Comparison of ENCODE assay signal across 10 mouse cellular contexts in genomic region chr12:111743419-111743818, GRCm38 (mm10). TPM values are rescaled to one million over a fixed set of nuclear protein-coding genes. Genes with fewer than 3 reads are reported as not detected.
A peak's percentile ranks its signal among the peaks of the same experiment; 100 is the strongest.
DNase-seq lines count a peak whose midpoint lies in the region; ATAC-seq and TF ChIP-seq lines count a peak whose summit lies in the region.
"Had no signal": no experiment of that assay in that cellular context is flagged by ENCODE, and none has a peak within 500 bp of the region (broad histone marks: within the 10 kb centered on the region; RNA-seq: fewer than 3 reads in every experiment).

No protein-coding gene starts in this region.

- no peak for DNase-seq in gastrocnemius, adult 2 months
- no peak for DNase-seq in gastrocnemius, postnatal 10 days
- DNase-seq in CH12.LX (ENCODE audit: extremely low read depth), result peak; percentile 49
- DNase-seq in heart, postnatal 10 days, result peak; percentile 71 to 74
- DNase-seq in limb, embryonic 14.5 days (ENCODE audit: low spot score), result no peak
- DNase-seq in cerebellum, postnatal 4 days (ENCODE audit: low spot score in 2 of 2), result no peak
- DNase-seq in left cerebral cortex, adult 9 months (ENCODE audit: low spot score in 2 of 2), result no peak
- DNase-seq in forebrain, embryonic 11.5 days (ENCODE audit: low spot score), result no peak
- DNase-seq: right cerebral cortex, adult 18-20 months had no signal

- 59% methylated on average over 2 of the region's 2 CpGs for WGBS in limb, embryonic 14.5 days
- WGBS in forebrain, embryonic 11.5 days, result 77% methylated on average over 2 of the region's 2 CpGs

- no peak for TF ChIP-seq EP300 in CH12.LX (IDR thresholded peaks at IDR 0.05; ENCODE audit: low read length)

- in situ Hi-C loops in CH12.LX (cut with MboI; ENCODE audit: low pct_ligation_motif_present, low pct_unique_long_range_greater_than_20kb, low sequenced_read_pairs), result loop anchor here (5.0 to 10.0 kb wide), 2 partner anchors 111 to 209 kb away; no protein-coding TSS in a partner anchor

- dilution Hi-C loops in CH12.LX (cut with MboI; ENCODE audit: extremely low pct_ligation_motif_present, extremely low pct_unique_long_range_greater_than_20kb, low sequenced_read_pairs), result no loop called here

- H3K27me3 ChIP-seq in CH12.LX (replicated peaks), result no peaks in the 10 kb centered on the region
- H3K27me3 ChIP-seq in limb, embryonic 14.5 days (ENCODE audit: control insufficient read depth, insufficient read depth, low read length), result no peaks in the 10 kb centered on the region
- H3K27me3 ChIP-seq in forebrain, embryonic 11.5 days (ENCODE audit: control insufficient read depth, insufficient read depth, low read length), result no peaks in the 10 kb centered on the region
- H3K27me3 ChIP-seq: midbrain, embryonic 13.5 days had no signal

- TF ChIP-seq RAD21 in CH12.LX (IDR thresholded peaks at IDR 0.05; ENCODE audit: low read depth, low read length), result no peak

- H3K4me2 ChIP-seq in CH12.LX (ENCODE audit: insufficient read depth, low read depth, poor library complexity, severe bottlenecking), result 0 out of 2 replicates have a peak overlapping the region, but pooled peaks have one; percentile 6
- H3K4me2 ChIP-seq in limb, embryonic 14.5 days (replicated peaks; ENCODE audit: low read depth, low read length, severe bottlenecking), result no peak overlapping the region
- H3K4me2 ChIP-seq in forebrain, embryonic 11.5 days (ENCODE audit: low read depth, low read length, severe bottlenecking), result no peak overlapping the region
- H3K4me2 ChIP-seq: midbrain, embryonic 13.5 days had no signal

- H3K79me2 ChIP-seq in CH12.LX (replicated peaks; ENCODE audit: control insufficient read depth, extremely low read depth, insufficient read depth, poor library complexity, severe bottlenecking), result no peaks in the 10 kb centered on the region

- peak overlapping the region; percentile 49 for H3K27ac ChIP-seq in gastrocnemius, adult 2 months
- peak overlapping the region; percentile 70 for H3K27ac ChIP-seq in CH12.LX (ENCODE audit: insufficient read depth, low read depth)
- no peak overlapping the region; the same call in 1 of the 2 replicates for H3K27ac ChIP-seq in limb, embryonic 14.5 days (replicated peaks; ENCODE audit: low read depth, low read length)
- no peak overlapping the region for H3K27ac ChIP-seq in forebrain, embryonic 11.5 days (ENCODE audit: low read depth, low read length)
- H3K27ac ChIP-seq: midbrain, embryonic 13.5 days had no signal

- no peaks in the 10 kb centered on the region for H3K36me3 ChIP-seq in CH12.LX (replicated peaks in 1 of 2; ENCODE audit: control insufficient read depth in 1 of 2, insufficient read depth in 1 of 2, low read length in 1 of 2)
- 0 out of 2 replicates have a peak, but pooled peaks cover 2% of the 10 kb centered on the region for H3K36me3 ChIP-seq in limb, embryonic 14.5 days (ENCODE audit: control insufficient read depth, insufficient read depth, low read length)
- H3K36me3 ChIP-seq in forebrain, embryonic 11.5 days (ENCODE audit: control insufficient read depth, insufficient read depth, low read length), result no peaks in the 10 kb centered on the region

- TF ChIP-seq POLR2A in CH12.LX (IDR thresholded peaks at IDR 0.05; ENCODE audit: low read depth, low read length), result no peak
- TF ChIP-seq POLR2A in limb, embryonic 14.5 days (IDR thresholded peaks at IDR 0.05; ENCODE audit: borderline replicate concordance, extremely low read depth, insufficient read depth, insufficient read length), result no peak

- peaks cover 43 to 75% of the 10 kb centered on the region in 2 experiments for H3K4me1 ChIP-seq in CH12.LX (ENCODE audit: control insufficient read depth in 1 of 2, insufficient read depth in 2 of 2)
- H3K4me1 ChIP-seq in limb, embryonic 14.5 days (ENCODE audit: control insufficient read depth, insufficient read depth, low read length), result peaks cover 10% of the 10 kb centered on the region
- H3K4me1 ChIP-seq in forebrain, embryonic 11.5 days (replicated peaks; ENCODE audit: control insufficient read depth, insufficient read depth, low read length), result no peaks in the 10 kb centered on the region

- no peaks in the 10 kb centered on the region for H3K9me3 ChIP-seq in CH12.LX (replicated peaks; ENCODE audit: low read length)
- H3K9me3 ChIP-seq in limb, embryonic 14.5 days (ENCODE audit: control insufficient read depth, low read length), result no peaks in the 10 kb centered on the region
- H3K9me3 ChIP-seq in forebrain, embryonic 11.5 days (ENCODE audit: control insufficient read depth, low read length), result no peaks in the 10 kb centered on the region
- H3K9me3 ChIP-seq: midbrain, embryonic 13.5 days had no signal

- intact Hi-C loops in gastrocnemius, adult 2 months (cut with DNase I), result loop anchor here (10.0 kb wide), 1 partner anchor 211 kb away; no protein-coding TSS in a partner anchor
- intact Hi-C loops in heart, postnatal 10 days (cut with DNase I), result loop anchor here (5.0 kb wide), 1 partner anchor 204 kb away; no protein-coding TSS in a partner anchor

- peak; percentile 81 for ATAC-seq in limb, embryonic 14.5 days (ENCODE audit: low FRiP score, low read depth)
- no peak for ATAC-seq in forebrain, embryonic 11.5 days (replicated peaks; ENCODE audit: low FRiP score)
- ATAC-seq: midbrain, embryonic 13.5 days had no signal

- no peak overlapping the region for H3K9ac ChIP-seq in CH12.LX (ENCODE audit: insufficient read depth, low read depth)
- no peak overlapping the region for H3K9ac ChIP-seq in limb, embryonic 14.5 days (ENCODE audit: low read depth, low read length, severe bottlenecking)
- no peak overlapping the region for H3K9ac ChIP-seq in forebrain, embryonic 11.5 days (ENCODE audit: low read length)
- H3K9ac ChIP-seq: midbrain, embryonic 13.5 days had no signal

- H3K4me3 ChIP-seq in gastrocnemius, adult 2 months, result no peak overlapping the region
- H3K4me3 ChIP-seq in CH12.LX (replicated peaks in 1 of 3; ENCODE audit: low read depth in 2 of 3, low read length in 2 of 3, poor library complexity in 1 of 3), result no peak overlapping the region
- H3K4me3 ChIP-seq in limb, embryonic 14.5 days (replicated peaks; ENCODE audit: low read length), result no peak overlapping the region
- H3K4me3 ChIP-seq in forebrain, embryonic 11.5 days (ENCODE audit: low read depth, low read length), result no peak overlapping the region
- H3K4me3 ChIP-seq: midbrain, embryonic 13.5 days had no signal

- TF ChIP-seq CTCF in gastrocnemius, adult 2 months (IDR thresholded peaks at IDR 0.05), result no peak
- TF ChIP-seq CTCF in CH12.LX (conservative IDR thresholded peaks at IDR 0.05 in 1 of 2, IDR thresholded peaks at IDR 0.05 in 1 of 2; ENCODE audit: low read depth in 2 of 2, low read length in 2 of 2), result no peak

TF ChIP-seq in CH12.LX, 34 proteins besides CTCF, POLR2A, EP300 and RAD21:
- TF ChIP-seq MEF2A (IDR thresholded peaks at IDR 0.05; ENCODE audit: borderline replicate concordance, low read depth, low read length) (no peak), RCOR1 (conservative IDR thresholded peaks at IDR 0.05; ENCODE audit: low read depth, low read length) (no peak), USF1 (IDR thresholded peaks at IDR 0.05; ENCODE audit: low read depth, low read length) (peak; percentile 85), BHLHE40 (IDR thresholded peaks at IDR 0.05; ENCODE audit: low read depth, low read length) (peak; percentile 60), USF2 (conservative IDR thresholded peaks at IDR 0.05; ENCODE audit: low read depth, low read length) (peak; percentile 94), MAX (IDR thresholded peaks at IDR 0.05; ENCODE audit: low read length) (peak; percentile 55; the same call in 1 of the 2 replicates)

RNA-seq across cellular contexts. Expression of gene Klc1, which starts 15.2 kb away (rescaled TPM):
- 10 to 100 TPM; 61.5 to 75.9 TPM for total RNA-seq in gastrocnemius, adult 2 months (2021)
- 10 to 100 TPM; 81.0 to 96.2 TPM for total RNA-seq in gastrocnemius, postnatal 10 days (2021)
- total RNA-seq in CH12.LX (2012; rRNA removed) (45.2 and 55.1 TPM in 2 replicates), CH12.LX (2014; rRNA removed) (44.4 and 45.6 TPM in 2 replicates)
- 77.0 and 116 TPM in 2 replicates for polyA plus RNA-seq in CH12.LX (2012; ENCODE audit: insufficient read length, low read depth)
- 100 to 1,000 TPM; 151 to 166 TPM for total RNA-seq in heart, postnatal 10 days (2021)
- 121 and 137 TPM in 2 replicates for polyA plus RNA-seq in limb, embryonic 14.5 days (2012; rRNA removed)
- 104 and 110 TPM in 2 replicates for polyA plus RNA-seq in limb, embryonic 14.5 days (2014; fragmentation: Nextera tagmentation; extraction: Ambion mirVana)
- polyA plus RNA-seq in forebrain, embryonic 11.5 days (2014; fragmentation: Nextera tagmentation; extraction: Ambion mirVana), result 226 and 247 TPM in 2 replicates

RNA-seq across cellular contexts. Expression of gene Apopt1, which starts 30.4 kb away (rescaled TPM):
- total RNA-seq in gastrocnemius, adult 2 months (2021), result 10 to 100 TPM; 37.4 to 46.7 TPM
- total RNA-seq in gastrocnemius, postnatal 10 days (2021), result 10 to 100 TPM; 34.7 to 39.5 TPM
- total RNA-seq in CH12.LX (2012; rRNA removed), result 38.7 and 43.6 TPM in 2 replicates
- 35.9 and 36.0 TPM in 2 replicates for total RNA-seq in CH12.LX (2014; rRNA removed)
- polyA plus RNA-seq in CH12.LX (2012; ENCODE audit: insufficient read length, low read depth), result 49.1 and 49.9 TPM in 2 replicates
- total RNA-seq in heart, postnatal 10 days (2021), result 10 to 100 TPM; 39.6 to 41.5 TPM
- 32.7 and 39.7 TPM in 2 replicates for polyA plus RNA-seq in limb, embryonic 14.5 days (2012; rRNA removed)
- polyA plus RNA-seq in limb, embryonic 14.5 days (2014; fragmentation: Nextera tagmentation; extraction: Ambion mirVana), result 50.7 and 52.3 TPM in 2 replicates
- 55.4 and 55.5 TPM in 2 replicates for polyA plus RNA-seq in forebrain, embryonic 11.5 days (2014; fragmentation: Nextera tagmentation; extraction: Ambion mirVana)

RNA-seq across cellular contexts. Expression of gene Bag5, which starts 30.4 kb away (rescaled TPM):
- total RNA-seq in gastrocnemius, adult 2 months (2021), result 10 to 100 TPM; 14.7 to 19.2 TPM
- 10 to 100 TPM; 17.5 to 21.1 TPM for total RNA-seq in gastrocnemius, postnatal 10 days (2021)
- 24.1 and 26.9 TPM in 2 replicates for total RNA-seq in CH12.LX (2012; rRNA removed)
- 25.6 and 27.9 TPM in 2 replicates for total RNA-seq in CH12.LX (2014; rRNA removed)
- polyA plus RNA-seq in CH12.LX (2012; ENCODE audit: insufficient read length, low read depth), result 27.9 and 29.2 TPM in 2 replicates
- total RNA-seq in heart, postnatal 10 days (2021), result 10 to 100 TPM; 29.1 to 32.7 TPM
- 26.5 and 37.2 TPM in 2 replicates for polyA plus RNA-seq in limb, embryonic 14.5 days (2012; rRNA removed)
- 61.2 and 63.7 TPM in 2 replicates for polyA plus RNA-seq in limb, embryonic 14.5 days (2014; fragmentation: Nextera tagmentation; extraction: Ambion mirVana)
- 65.2 and 67.7 TPM in 2 replicates for polyA plus RNA-seq in forebrain, embryonic 11.5 days (2014; fragmentation: Nextera tagmentation; extraction: Ambion mirVana)

Comparison
In these comparisons a context has a peak if more than half of its experiments do, and no peak if none do; other contexts are left out.
1. DNase-seq: peak in CH12.LX (single experiment) and heart, postnatal 10 days (2 of 2); none in gastrocnemius, adult 2 months (single experiment), gastrocnemius, postnatal 10 days (single experiment), limb, embryonic 14.5 days (single experiment), cerebellum, postnatal 4 days (0 of 2), left cerebral cortex, adult 9 months (0 of 2) and forebrain, embryonic 11.5 days (single experiment).
2. H3K27ac ChIP-seq: peak in gastrocnemius, adult 2 months (single experiment) and CH12.LX (single experiment); none in limb, embryonic 14.5 days (single experiment) and forebrain, embryonic 11.5 days (single experiment).